Mouse (Mus musculus) spleen, adult 12 weeks (tissue): ENCODE results near the gene Psma7.

ENCODE experiments used
- DNase-seq: peaks from one replicate; pipeline ENCODE4 v3.0.0; 2022; ENCODE audit warnings: low spot score

Psma7 gene

GRCm38 (mm10) chr2:180042858-180043515, 754 bp upstream of the Psma7 start:
- DNase-seq, result peak; percentile 37

DNA sequence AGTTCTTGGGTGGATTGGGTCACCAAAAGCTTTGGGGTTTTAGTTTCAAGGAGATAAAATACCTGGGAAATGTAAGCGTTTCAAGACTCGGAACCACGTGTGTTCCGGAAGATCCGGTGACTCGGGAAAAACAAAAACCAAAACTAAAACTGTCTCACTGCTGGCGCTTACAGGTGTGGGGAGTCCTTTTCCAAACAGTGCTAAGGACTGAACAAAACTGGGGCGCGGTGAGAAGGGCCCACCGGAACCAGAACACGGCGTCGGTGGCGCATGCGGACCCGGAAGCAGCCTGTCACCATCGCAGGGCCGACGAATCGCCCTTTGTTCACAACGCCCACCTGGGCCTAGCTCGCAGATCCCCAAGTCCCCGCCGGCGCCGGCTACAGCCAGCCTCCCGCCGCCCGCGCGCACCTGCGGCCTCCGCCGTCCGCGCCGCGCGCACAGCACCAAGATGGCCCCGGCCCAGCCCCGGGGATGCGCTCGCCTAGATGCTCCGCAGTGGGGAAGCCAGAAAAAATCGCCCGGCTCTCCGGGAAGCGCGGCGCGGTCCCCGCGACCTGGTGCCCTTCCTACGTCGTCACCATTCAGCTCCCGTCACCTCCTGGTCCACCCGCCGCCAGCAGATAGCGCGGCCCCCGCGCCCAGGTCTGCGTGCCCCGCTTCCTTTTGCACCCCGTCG, 517 bp downstream of the Psma7 start:
- no peak for DNase-seq

- no peak for DNase-seq
Observed at GRCm38 (mm10) chr2:180040406-180040805, 1.8 kb downstream of the Psma7 start.

DNA sequence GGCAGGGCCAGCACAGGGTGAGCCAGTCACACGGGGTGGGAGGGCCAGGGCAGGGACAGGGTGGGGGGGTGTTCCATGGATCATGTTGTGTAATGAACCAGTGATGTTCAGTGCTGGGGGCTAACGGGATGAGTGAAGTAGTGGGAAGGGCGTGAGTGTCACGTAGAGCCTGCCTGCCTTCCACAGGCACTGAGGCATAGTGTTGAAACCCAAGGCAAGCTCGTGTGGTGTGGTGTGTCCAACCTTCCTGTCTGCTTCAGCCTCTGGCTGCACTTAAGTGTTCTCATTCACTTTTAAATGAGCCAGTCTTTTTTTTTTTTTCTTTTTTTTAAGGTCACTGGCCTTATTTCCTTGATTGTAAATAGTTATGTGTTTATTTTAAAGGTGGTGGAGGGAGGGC, 7.5 kb downstream of the Psma7 start:
- no peak for DNase-seq

DNA sequence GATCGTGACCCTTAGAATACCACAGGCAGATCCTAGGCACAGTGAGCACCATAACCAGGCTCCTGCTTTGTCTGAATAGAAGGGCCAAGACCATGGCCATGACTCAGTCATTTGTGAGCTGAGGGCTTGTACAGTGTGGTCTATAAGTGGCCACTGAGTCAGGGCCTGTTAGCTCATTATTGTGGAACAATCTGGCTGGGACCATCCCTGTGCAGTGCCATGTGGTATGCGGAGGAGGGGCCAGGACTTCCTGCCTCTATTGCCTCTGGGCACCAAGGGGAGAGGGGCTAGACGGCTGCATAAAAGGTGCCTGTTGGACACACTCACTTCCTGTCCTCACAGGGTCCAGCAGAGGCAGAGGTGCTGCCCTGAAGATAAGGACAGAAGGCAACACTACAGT, 8.3 kb downstream of the Psma7 start:
- no peak for DNase-seq

- no peak for DNase-seq
Observed at GRCm38 (mm10) chr2:180032925-180033324, 9.3 kb downstream of the Psma7 start.

DNA sequence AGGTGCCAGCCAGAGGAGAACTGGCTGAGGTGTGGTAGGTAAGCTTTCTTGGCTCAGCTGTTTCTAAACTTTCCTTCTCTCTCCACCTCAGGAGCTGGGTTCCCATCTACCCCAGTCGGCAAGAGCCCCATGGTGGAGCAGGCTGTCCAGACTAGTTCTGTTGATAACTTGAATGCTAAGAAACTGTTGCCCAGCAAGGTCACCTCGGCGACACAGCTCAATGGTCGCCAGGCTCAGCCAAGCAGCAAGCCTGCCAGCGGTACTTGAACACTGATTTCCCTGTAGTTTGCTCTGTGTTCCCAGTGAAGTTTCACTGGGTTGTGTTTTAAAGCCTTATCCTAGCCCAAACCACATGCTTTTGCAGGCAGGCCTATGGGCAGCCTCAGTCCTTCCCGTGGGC, 11.0 kb downstream of the Psma7 start:
- no peak for DNase-seq

GRCm38 (mm10) chr2:180027768-180028167, 14.5 kb downstream of the Psma7 start:
- no peak for DNase-seq

DNA sequence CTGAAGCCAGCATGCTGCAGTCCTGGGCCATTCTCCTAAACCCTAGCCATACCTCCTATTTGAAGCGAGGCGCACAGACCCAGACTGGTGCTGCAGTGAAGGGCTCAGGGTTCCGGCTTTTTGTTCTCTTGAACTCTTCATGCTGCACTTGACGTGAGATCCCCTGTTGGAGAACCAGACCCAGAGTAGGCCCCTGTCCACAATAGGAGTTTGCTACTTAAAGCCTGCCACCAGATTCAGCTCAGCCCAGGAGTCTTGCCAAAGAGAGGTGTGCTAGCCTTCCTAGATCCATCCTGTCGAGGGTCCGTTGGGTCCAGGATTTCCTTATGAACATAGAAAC, 16.4 kb downstream of the Psma7 start:
- no peak for DNase-seq

GRCm38 (mm10) chr2:180025135-180025860, 16.9 kb downstream of the Psma7 start:
- no peak for DNase-seq

- DNase-seq, result peak; percentile 99
Observed at GRCm38 (mm10) chr2:180024401-180025098, 17.7 kb downstream of the Psma7 start, which contains the start of gene Lsm14b. Gene Lsm14b, plus strand, starts transcription at chr2:180024987.

DNA sequence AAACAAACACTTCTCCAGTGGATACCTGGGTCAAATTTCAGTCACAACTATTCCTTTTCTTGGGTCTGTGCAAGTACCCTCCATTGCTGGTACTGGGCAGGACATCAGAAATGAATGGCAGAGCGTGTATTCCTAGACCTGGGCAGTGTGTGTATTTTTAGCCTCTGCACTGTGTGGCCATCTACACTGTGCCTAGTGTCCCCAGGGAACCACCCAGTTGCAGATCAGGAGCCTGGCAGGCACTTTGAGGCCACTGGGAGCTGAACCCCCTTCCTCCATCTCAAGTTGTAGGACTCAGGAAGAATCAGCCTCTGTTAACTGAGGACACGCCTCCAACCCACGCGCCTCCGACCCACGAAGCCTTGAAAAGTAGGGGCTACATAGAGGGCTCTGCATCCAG, 19.5 kb downstream of the Psma7 start:
- DNase-seq, result no peak

GRCm38 (mm10) chr2:180020919-180021318, 21.3 kb downstream of the Psma7 start:
- DNase-seq, result no peak

GRCm38 (mm10) chr2:180020091-180020661, 22.1 kb downstream of the Psma7 start:
- no peak for DNase-seq

DNA sequence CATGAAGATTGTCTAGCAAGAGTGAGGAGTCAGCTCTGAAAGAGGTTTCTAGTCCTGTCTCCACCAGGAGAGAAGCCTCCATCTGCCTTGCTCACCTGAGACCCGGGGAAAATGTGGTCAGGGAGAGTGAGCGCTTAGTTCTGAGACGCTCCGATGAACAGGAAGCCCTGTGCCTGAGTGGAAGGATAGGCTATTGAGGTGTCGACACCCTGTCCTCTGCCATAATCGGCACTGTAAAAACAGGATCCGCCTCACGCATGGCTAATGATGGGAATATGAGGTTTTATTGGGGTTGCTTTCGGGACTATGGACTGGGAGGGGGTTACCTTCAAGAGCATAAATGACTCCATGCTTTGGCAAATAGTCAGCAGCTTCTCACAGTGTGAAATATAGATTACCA, 23.7 kb downstream of the Psma7 start:
- no peak for DNase-seq

GRCm38 (mm10) chr2:180017632-180018031, 24.6 kb downstream of the Psma7 start:
- DNase-seq, result no peak

DNA sequence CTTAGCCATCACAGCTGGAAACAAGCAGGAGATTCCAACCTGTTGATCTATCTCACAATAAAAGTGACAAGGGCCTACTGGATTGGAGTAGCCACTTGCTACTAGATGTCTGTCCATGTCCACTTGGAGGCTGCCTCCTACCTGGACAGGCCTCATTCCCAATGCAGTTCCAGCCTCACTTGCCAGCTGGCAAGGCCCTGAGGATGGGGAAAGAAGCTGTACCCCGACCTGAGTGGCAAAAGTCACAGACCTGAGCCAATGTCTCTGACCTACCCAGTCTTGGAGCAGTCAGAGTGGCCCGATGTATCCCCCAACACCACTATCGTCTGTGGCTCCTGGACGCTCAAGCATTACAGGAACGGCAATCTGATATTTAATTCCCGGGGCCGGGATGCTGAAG, 28.5 kb downstream of the Psma7 start:
- no peak for DNase-seq

- no peak for DNase-seq
Observed at GRCm38 (mm10) chr2:180011370-180011769, 30.9 kb downstream of the Psma7 start.

DNA sequence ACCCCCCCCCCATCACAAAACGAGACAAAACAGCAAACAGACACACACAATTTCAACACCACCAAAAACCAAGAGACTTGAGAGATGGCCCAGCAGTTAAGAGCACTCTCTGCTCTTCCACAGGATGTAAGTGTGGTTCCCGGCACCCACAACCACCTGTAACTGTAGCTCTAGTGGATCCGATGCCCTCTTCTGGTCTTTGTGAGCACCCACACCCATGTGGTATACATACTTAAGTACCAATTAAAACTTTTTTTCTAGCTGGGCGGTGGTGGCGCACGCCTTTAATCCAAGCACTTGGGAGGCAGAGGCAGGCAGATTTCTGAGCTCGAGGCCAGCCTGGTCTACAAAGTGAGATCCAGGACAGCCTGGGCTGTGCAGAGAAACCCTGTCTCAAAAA, 31.5 kb downstream of the Psma7 start:
- no peak for DNase-seq

DNA sequence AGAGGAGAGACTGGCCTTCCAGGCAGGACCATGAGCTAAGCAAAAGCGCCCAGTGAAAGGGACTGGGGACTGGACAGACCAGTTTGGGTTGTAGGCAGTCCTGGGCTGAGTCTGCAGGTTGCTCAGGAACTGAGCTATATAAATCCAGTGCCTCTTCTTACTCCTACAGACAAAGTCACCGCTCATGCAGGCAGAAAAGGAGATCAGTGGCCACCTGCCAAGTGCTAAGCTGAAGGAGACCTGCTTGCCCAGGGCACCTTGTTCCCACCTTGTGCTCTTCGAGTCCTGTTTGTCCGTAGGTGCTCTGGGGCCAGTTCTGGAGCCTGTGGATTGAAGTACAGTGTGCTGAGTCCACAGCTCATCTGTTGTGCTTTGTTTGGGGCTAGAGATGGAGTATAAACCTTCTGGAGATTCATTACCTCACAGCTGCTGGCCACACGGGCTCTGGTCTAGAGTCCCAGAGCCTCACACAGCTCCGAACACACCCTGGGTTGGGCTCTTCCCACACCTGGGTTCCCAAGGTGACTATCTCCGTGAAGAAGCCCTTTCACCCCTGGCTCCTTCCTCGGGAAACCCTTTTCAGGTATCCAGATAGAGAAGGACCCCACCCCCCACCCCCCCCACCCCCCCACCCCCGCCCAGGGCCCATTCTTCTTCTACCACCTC, 35.7 kb downstream of the Psma7 start:
- no peak for DNase-seq

- no peak for DNase-seq
Observed at GRCm38 (mm10) chr2:180005656-180006351, 36.4 kb downstream of the Psma7 start.
